Mouse (Mus musculus): ENCODE measurements around the gene Foxj1. TPM values are rescaled to one million over a fixed set of nuclear protein-coding genes. Genes with fewer than 3 reads are reported as not detected.
A peak's percentile ranks its signal among the peaks of the same experiment; 100 is the strongest.

Foxj1 gene
- polyA plus RNA-seq, 1 experiment from 2014 or later: 2.5 TPM

- TF ChIP-seq CTCF (IDR thresholded peaks at IDR 0.05; ENCODE audit: low read depth): no peak
- Histone ChIP-seq H3K36me3 (ENCODE audit: insufficient read depth, low read length) (peaks cover 45% of the 10 kb centered on the region), H3K4me1 (replicated peaks; ENCODE audit: insufficient read depth, low read length) (no peaks in the 10 kb centered on the region), H3K4me3 (replicated peaks; ENCODE audit: low read depth, low read length) (no peak overlapping the region), H3K9ac (ENCODE audit: low read depth, low read length) (no peak overlapping the region), H3K27me3 (ENCODE audit: insufficient read depth, low read length) (no peaks in the 10 kb centered on the region), H3K27ac (no peak overlapping the region), H3K4me2 (ENCODE audit: low read length) (no peak overlapping the region), H3K9me3 (replicated peaks; ENCODE audit: low read length) (no peaks in the 10 kb centered on the region)
- DNase-seq (ENCODE audit: low spot score): no peak
- ATAC-seq (replicated peaks; ENCODE audit: low FRiP score, low read depth): no peak
- WGBS: 92% methylated on average over 6 of the region's 6 CpGs
These were observed 36.6 kb downstream of the Foxj1 start for GRCm38 (mm10) chr11:116298621-116299020.

GRCm38 (mm10) chr11:116298221-116298620 is 37.0 kb downstream of the Foxj1 start:
- no peak for TF ChIP-seq CTCF (IDR thresholded peaks at IDR 0.05; ENCODE audit: low read depth)
- Histone ChIP-seq H3K27me3 (ENCODE audit: insufficient read depth, low read length) (no peaks in the 10 kb centered on the region), H3K9me3 (replicated peaks; ENCODE audit: low read length) (no peaks in the 10 kb centered on the region), H3K36me3 (ENCODE audit: insufficient read depth, low read length) (peaks cover 41% of the 10 kb centered on the region), H3K27ac (no peak overlapping the region), H3K4me3 (replicated peaks; ENCODE audit: low read depth, low read length) (no peak overlapping the region), H3K4me1 (replicated peaks; ENCODE audit: insufficient read depth, low read length) (no peaks in the 10 kb centered on the region), H3K9ac (ENCODE audit: low read depth, low read length) (no peak overlapping the region), H3K4me2 (ENCODE audit: low read length) (no peak overlapping the region)
- DNase-seq (ENCODE audit: low spot score) (no peak), ATAC-seq (replicated peaks; ENCODE audit: low FRiP score, low read depth) (no peak)
- WGBS: 88% methylated on average over 11 of the region's 11 CpGs

GRCm38 (mm10) chr11:116297017-116297416 is 38.2 kb downstream of the Foxj1 start:
- WGBS: 73% methylated on average over 3 of the region's 3 CpGs
- H3K9ac ChIP-seq (ENCODE audit: low read depth, low read length): no peak overlapping the region
- no peak for ATAC-seq (replicated peaks; ENCODE audit: low FRiP score, low read depth)
- DNase-seq (ENCODE audit: low spot score): no peak
- H3K4me2 ChIP-seq (ENCODE audit: low read length): no peak overlapping the region
- peaks cover 40% of the 10 kb centered on the region for H3K36me3 ChIP-seq (ENCODE audit: insufficient read depth, low read length)
- H3K27me3 ChIP-seq (ENCODE audit: insufficient read depth, low read length): no peaks in the 10 kb centered on the region
- H3K4me3 ChIP-seq (replicated peaks; ENCODE audit: low read depth, low read length): no peak overlapping the region
- no peak for TF ChIP-seq CTCF (IDR thresholded peaks at IDR 0.05; ENCODE audit: low read depth)
- no peak overlapping the region for H3K27ac ChIP-seq
- no peaks in the 10 kb centered on the region for H3K9me3 ChIP-seq (replicated peaks; ENCODE audit: low read length)
- no peaks in the 10 kb centered on the region for H3K4me1 ChIP-seq (replicated peaks; ENCODE audit: insufficient read depth, low read length)

GRCm38 (mm10) chr11:116296191-116296734 is 38.9 kb downstream of the Foxj1 start:
- WGBS: 89% methylated on average over 8 of the region's 8 CpGs
- H3K36me3 ChIP-seq (ENCODE audit: insufficient read depth, low read length): peaks cover 40% of the 10 kb centered on the region
- no peak for DNase-seq (ENCODE audit: low spot score)

GRCm38 (mm10) chr11:116294319-116294718 is 40.9 kb downstream of the Foxj1 start:
- Histone ChIP-seq H3K9ac (ENCODE audit: low read depth, low read length) (no peak overlapping the region), H3K36me3 (ENCODE audit: insufficient read depth, low read length) (peaks cover 44% of the 10 kb centered on the region), H3K4me3 (replicated peaks; ENCODE audit: low read depth, low read length) (no peak overlapping the region), H3K27ac (no peak overlapping the region), H3K27me3 (ENCODE audit: insufficient read depth, low read length) (no peaks in the 10 kb centered on the region), H3K4me2 (ENCODE audit: low read length) (no peak overlapping the region), H3K9me3 (replicated peaks; ENCODE audit: low read length) (no peaks in the 10 kb centered on the region), H3K4me1 (replicated peaks; ENCODE audit: insufficient read depth, low read length) (no peaks in the 10 kb centered on the region)
- WGBS: 32% methylated on average over 5 of the region's 5 CpGs
- ATAC-seq (replicated peaks; ENCODE audit: low FRiP score, low read depth): peak; percentile 34
- peak; percentile 85 for TF ChIP-seq CTCF (IDR thresholded peaks at IDR 0.05; ENCODE audit: low read depth)
- peak; percentile 90 for DNase-seq (ENCODE audit: low spot score)

More at GRCm38 (mm10) chr11:116296191-116296734, 38.9 kb downstream of the Foxj1 start:
- TF ChIP-seq CTCF (IDR thresholded peaks at IDR 0.05; ENCODE audit: low read depth): no peak
- Histone ChIP-seq H3K4me1 (replicated peaks; ENCODE audit: insufficient read depth, low read length) (no peaks in the 10 kb centered on the region), H3K27me3 (ENCODE audit: insufficient read depth, low read length) (no peaks in the 10 kb centered on the region), H3K9me3 (replicated peaks; ENCODE audit: low read length) (no peaks in the 10 kb centered on the region), H3K4me3 (replicated peaks; ENCODE audit: low read depth, low read length) (no peak overlapping the region), H3K9ac (ENCODE audit: low read depth, low read length) (no peak overlapping the region), H3K4me2 (ENCODE audit: low read length) (no peak overlapping the region), H3K27ac (no peak overlapping the region)
- no peak for ATAC-seq (replicated peaks; ENCODE audit: low FRiP score, low read depth)

GRCm38 (mm10) chr11:116293538-116294137 is 41.6 kb downstream of the Foxj1 start:
- TF ChIP-seq CTCF (IDR thresholded peaks at IDR 0.05; ENCODE audit: low read depth): no peak
- Histone ChIP-seq H3K27me3 (ENCODE audit: insufficient read depth, low read length) (no peaks in the 10 kb centered on the region), H3K9me3 (replicated peaks; ENCODE audit: low read length) (no peaks in the 10 kb centered on the region), H3K27ac (no peak overlapping the region), H3K9ac (ENCODE audit: low read depth, low read length) (no peak overlapping the region), H3K4me1 (replicated peaks; ENCODE audit: insufficient read depth, low read length) (no peaks in the 10 kb centered on the region), H3K4me2 (ENCODE audit: low read length) (no peak overlapping the region), H3K36me3 (ENCODE audit: insufficient read depth, low read length) (peaks cover 45% of the 10 kb centered on the region), H3K4me3 (replicated peaks; ENCODE audit: low read depth, low read length) (no peak overlapping the region)
- ATAC-seq (replicated peaks; ENCODE audit: low FRiP score, low read depth) (no peak), DNase-seq (ENCODE audit: low spot score) (no peak)
- 83% methylated on average over 12 of the region's 12 CpGs for WGBS
